Comparison of ENCODE assay signal across 18 mouse cellular contexts in genomic region chr4:139587773-139588172, GRCm38 (mm10). TPM values are rescaled to one million over a fixed set of nuclear protein-coding genes. Genes with fewer than 3 reads are reported as not detected.
DNase-seq lines count a peak whose midpoint lies in the region; ATAC-seq and TF ChIP-seq lines count a peak whose summit lies in the region.
"Had no signal": no experiment of that assay in that cellular context is flagged by ENCODE, and none has a peak within 500 bp of the region (broad histone marks: within the 10 kb centered on the region; RNA-seq: fewer than 3 reads in every experiment).

No protein-coding gene starts in this region.

- ATAC-seq in heart, postnatal 0 days (ENCODE audit: insufficient read depth, low read depth) = 0 out of 2 replicates have a peak, but pooled peaks have one; percentile 22
- ATAC-seq in heart, embryonic 12.5 days (ENCODE audit: insufficient number of reproducible peaks, low FRiP score) = no peak
- ATAC-seq in lung, embryonic 14.5 days (ENCODE audit: insufficient read depth) = no peak
- no peak for ATAC-seq in forebrain, embryonic 16.5 days
- ATAC-seq: forebrain, embryonic 15.5 days; hindbrain, embryonic 16.5 days had no signal

- H3K4me1 ChIP-seq in heart, postnatal 0 days (ENCODE audit: control insufficient read depth, insufficient read depth) = peaks cover 24% of the 10 kb centered on the region
- peaks cover 68% of the 10 kb centered on the region for H3K4me1 ChIP-seq in heart, embryonic 12.5 days (replicated peaks)
- H3K4me1 ChIP-seq in lung, embryonic 14.5 days (ENCODE audit: insufficient read depth) = 0 out of 2 replicates have a peak, but pooled peaks cover 7% of the 10 kb centered on the region
- peaks cover 83% of the 10 kb centered on the region for H3K4me1 ChIP-seq in limb, embryonic 10.5 days
- H3K4me1 ChIP-seq in forebrain, embryonic 16.5 days (replicated peaks; ENCODE audit: control insufficient read depth, insufficient read depth, low read length) = peaks cover 3% of the 10 kb centered on the region; the same call in 1 of the 2 replicates

- 0 out of 2 replicates have a peak, but pooled peaks cover 2% of the 10 kb centered on the region for H3K36me3 ChIP-seq in heart, postnatal 0 days (replicated peaks; ENCODE audit: control insufficient read depth, insufficient read depth, low read length)
- no peaks in the 10 kb centered on the region for H3K36me3 ChIP-seq in heart, embryonic 12.5 days
- no peaks in the 10 kb centered on the region for H3K36me3 ChIP-seq in lung, embryonic 14.5 days (ENCODE audit: insufficient read depth)
- H3K36me3 ChIP-seq in limb, embryonic 10.5 days = no peaks in the 10 kb centered on the region
- H3K36me3 ChIP-seq in forebrain, embryonic 16.5 days (ENCODE audit: control insufficient read depth, insufficient read depth) = no peaks in the 10 kb centered on the region
- H3K36me3 ChIP-seq: forebrain, embryonic 15.5 days; neural tube, embryonic 13.5 days had no signal

- H3K27me3 ChIP-seq in heart, postnatal 0 days (ENCODE audit: control insufficient read depth, insufficient read depth, low read length) = no peaks in the 10 kb centered on the region
- no peaks in the 10 kb centered on the region for H3K27me3 ChIP-seq in heart, embryonic 12.5 days (replicated peaks)
- H3K27me3 ChIP-seq in lung, embryonic 14.5 days (ENCODE audit: insufficient read depth, low read length) = no peaks in the 10 kb centered on the region
- H3K27me3 ChIP-seq in limb, embryonic 10.5 days (ENCODE audit: low read depth, poor library complexity, severe bottlenecking) = no peaks in the 10 kb centered on the region
- H3K27me3 ChIP-seq in forebrain, embryonic 16.5 days (replicated peaks; ENCODE audit: control insufficient read depth, insufficient read depth, low read length) = no peaks in the 10 kb centered on the region
- H3K27me3 ChIP-seq: forebrain, embryonic 15.5 days; neural tube, embryonic 13.5 days had no signal

- H3K4me2 ChIP-seq in heart, postnatal 0 days (ENCODE audit: low read depth, low read length) = no peak overlapping the region
- no peak overlapping the region for H3K4me2 ChIP-seq in heart, embryonic 12.5 days
- no peak overlapping the region for H3K4me2 ChIP-seq in lung, embryonic 14.5 days
- no peak overlapping the region for H3K4me2 ChIP-seq in forebrain, embryonic 16.5 days (ENCODE audit: low read length)
- H3K4me2 ChIP-seq: forebrain, embryonic 15.5 days; neural tube, embryonic 13.5 days had no signal

- 77% methylated on average over 4 of the region's 4 CpGs for WGBS in heart, postnatal 0 days
- 75% methylated on average over 4 of the region's 4 CpGs for WGBS in heart, embryonic 12.5 days
- 75% methylated on average over 4 of the region's 4 CpGs for WGBS in lung, embryonic 14.5 days
- WGBS in limb, embryonic 10.5 days = 87% methylated on average over 4 of the region's 4 CpGs
- WGBS in forebrain, embryonic 16.5 days = 76% methylated on average over 4 of the region's 4 CpGs

- no peak overlapping the region for H3K9ac ChIP-seq in heart, postnatal 0 days (replicated peaks; ENCODE audit: low read depth, low read length)
- H3K9ac ChIP-seq in heart, embryonic 12.5 days = no peak overlapping the region
- H3K9ac ChIP-seq in lung, embryonic 14.5 days = no peak overlapping the region
- H3K9ac ChIP-seq in forebrain, embryonic 16.5 days (replicated peaks; ENCODE audit: low read depth, low read length) = no peak overlapping the region
- H3K9ac ChIP-seq: forebrain, embryonic 15.5 days; neural tube, embryonic 13.5 days had no signal

- H3K27ac ChIP-seq in heart, postnatal 0 days (ENCODE audit: low read depth) = peak overlapping the region; percentile 31
- H3K27ac ChIP-seq in heart, embryonic 12.5 days (ENCODE audit: poor library complexity, severe bottlenecking) = no peak overlapping the region
- peak overlapping the region; percentile 50; the same call in 1 of the 2 replicates for H3K27ac ChIP-seq in lung, embryonic 14.5 days (ENCODE audit: low read depth)
- H3K27ac ChIP-seq in limb, embryonic 10.5 days = peak overlapping the region; percentile 75
- no peak overlapping the region for H3K27ac ChIP-seq in forebrain, embryonic 16.5 days (ENCODE audit: low read length)
- H3K27ac ChIP-seq: forebrain, embryonic 15.5 days; neural tube, embryonic 13.5 days had no signal

- peak; percentile 60 to 81 for DNase-seq in adrenal gland, adult (ENCODE audit: inconsistent age in 2 of 2, low spot score in 1 of 2)
- DNase-seq in adrenal gland, adult 18-20 months (ENCODE audit: low spot score in 2 of 2) = no peak
- no peak for DNase-seq in heart, postnatal 0 days (ENCODE audit: low spot score)
- peak; percentile 30 for DNase-seq in lung, embryonic 14.5 days
- no peak for DNase-seq in lung, postnatal 25 days (ENCODE audit: low spot score)
- DNase-seq in limb, embryonic 10.5 days (ENCODE audit: low spot score) = no peak
- DNase-seq: right cerebral cortex, adult 18-20 months had no signal

- TF ChIP-seq EP300 in heart, postnatal 0 days (IDR thresholded peaks at IDR 0.05; ENCODE audit: low read depth) = no peak

- TF ChIP-seq CTCF in heart, postnatal 0 days (IDR thresholded peaks at IDR 0.05; ENCODE audit: low read depth) = no peak
- no peak for TF ChIP-seq CTCF in lung, embryonic 14.5 days (IDR thresholded peaks at IDR 0.05; ENCODE audit: low read depth)

- H3K9me3 ChIP-seq in heart, postnatal 0 days (replicated peaks; ENCODE audit: control insufficient read depth, low read length) = no peaks in the 10 kb centered on the region
- no peaks in the 10 kb centered on the region for H3K9me3 ChIP-seq in heart, embryonic 12.5 days (replicated peaks)
- no peaks in the 10 kb centered on the region for H3K9me3 ChIP-seq in lung, embryonic 14.5 days (ENCODE audit: low read depth, low read length)
- H3K9me3 ChIP-seq in limb, embryonic 10.5 days (replicated peaks) = no peaks in the 10 kb centered on the region
- no peaks in the 10 kb centered on the region for H3K9me3 ChIP-seq in forebrain, embryonic 16.5 days (ENCODE audit: control insufficient read depth, low read length)
- H3K9me3 ChIP-seq: forebrain, embryonic 15.5 days; neural tube, embryonic 13.5 days had no signal

- no peak overlapping the region for H3K4me3 ChIP-seq in heart, postnatal 0 days (ENCODE audit: low read depth, low read length)
- no peak overlapping the region for H3K4me3 ChIP-seq in heart, embryonic 12.5 days
- H3K4me3 ChIP-seq in lung, embryonic 14.5 days (ENCODE audit: low read depth, low read length) = no peak overlapping the region
- no peak overlapping the region for H3K4me3 ChIP-seq in limb, embryonic 10.5 days
- no peak overlapping the region for H3K4me3 ChIP-seq in forebrain, embryonic 16.5 days (replicated peaks; ENCODE audit: low read length)
- H3K4me3 ChIP-seq: forebrain, embryonic 15.5 days; neural tube, embryonic 13.5 days had no signal

RNA-seq across cellular contexts. Expression of gene Gm21969, which starts 15.2 kb away (rescaled TPM):
- total RNA-seq in adrenal gland, adult 18-20 months (2021) = not detected
- not detected in 2 replicates for total RNA-seq in heart, postnatal 0 days (2014; rRNA removed; ENCODE audit: low replicate concordance)
- not detected in 2 replicates for polyA plus RNA-seq in heart, postnatal 0 days (2015; fragmentation: Nextera tagmentation; extraction: Ambion mirVana)
- not detected in 2 replicates for polyA plus RNA-seq in heart, embryonic 12.5 days (2016; fragmentation: Nextera tagmentation; extraction: Ambion mirVana)
- not detected in 2 replicates for polyA plus RNA-seq in lung, embryonic 14.5 days (2014; fragmentation: Nextera tagmentation; extraction: Ambion mirVana)
- polyA plus RNA-seq in limb, embryonic 10.5 days (2016; fragmentation: Nextera tagmentation; extraction: Ambion mirVana) = not detected in 2 replicates
- not detected in 2 replicates for polyA plus RNA-seq in forebrain, embryonic 16.5 days (2015; fragmentation: Nextera tagmentation; extraction: Ambion mirVana)
- total RNA-seq: granulocyte monocyte progenitor cell, adult 5-6 weeks; left cerebral cortex, postnatal 10 days; megakaryocyte-erythroid progenitor cell, adult 5-6 weeks had no signal
- polyA plus RNA-seq: cortical plate, adult 2 months; forebrain, embryonic 15.5 days; hindbrain, embryonic 16.5 days; large intestine, adult 2 months; neural tube, embryonic 13.5 days; thymus, postnatal 0 days had no signal

RNA-seq across cellular contexts. Expression of gene Aldh4a1, which starts 34.9 kb away (rescaled TPM):
- 100 to 1,000 TPM in 1 of 2 experiments, 10 to 100 TPM in 1; 65.2 to 141 TPM for total RNA-seq in adrenal gland, adult 18-20 months (2021)
- 47.7 and 53.7 TPM in 2 replicates for total RNA-seq in heart, postnatal 0 days (2014; rRNA removed; ENCODE audit: low replicate concordance)
- polyA plus RNA-seq in heart, postnatal 0 days (2015; fragmentation: Nextera tagmentation; extraction: Ambion mirVana) = 21.7 and 24.9 TPM in 2 replicates
- 22.7 and 23.2 TPM in 2 replicates for polyA plus RNA-seq in heart, embryonic 12.5 days (2016; fragmentation: Nextera tagmentation; extraction: Ambion mirVana)
- polyA plus RNA-seq in lung, embryonic 14.5 days (2014; fragmentation: Nextera tagmentation; extraction: Ambion mirVana) = 11.7 and 13.8 TPM in 2 replicates
- 25.5 and 26.0 TPM in 2 replicates for polyA plus RNA-seq in limb, embryonic 10.5 days (2016; fragmentation: Nextera tagmentation; extraction: Ambion mirVana)
- 30.2 and 31.1 TPM in 2 replicates for polyA plus RNA-seq in forebrain, embryonic 16.5 days (2015; fragmentation: Nextera tagmentation; extraction: Ambion mirVana)

RNA-seq across cellular contexts. Expression of gene Iffo2, which starts 57.4 kb away (rescaled TPM):
- 10 to 100 TPM; 13.0 to 13.5 TPM for total RNA-seq in adrenal gland, adult 18-20 months (2021)
- 6.4 and 7.7 TPM in 2 replicates for total RNA-seq in heart, postnatal 0 days (2014; rRNA removed; ENCODE audit: low replicate concordance)
- 2.4 and 2.9 TPM in 2 replicates for polyA plus RNA-seq in heart, postnatal 0 days (2015; fragmentation: Nextera tagmentation; extraction: Ambion mirVana)
- polyA plus RNA-seq in heart, embryonic 12.5 days (2016; fragmentation: Nextera tagmentation; extraction: Ambion mirVana) = 4.8 and 4.9 TPM in 2 replicates
- 7.7 TPM in 2 replicates for polyA plus RNA-seq in lung, embryonic 14.5 days (2014; fragmentation: Nextera tagmentation; extraction: Ambion mirVana)
- polyA plus RNA-seq in limb, embryonic 10.5 days (2016; fragmentation: Nextera tagmentation; extraction: Ambion mirVana) = 2.8 and 4.1 TPM in 2 replicates
- polyA plus RNA-seq in forebrain, embryonic 16.5 days (2015; fragmentation: Nextera tagmentation; extraction: Ambion mirVana) = 4.6 and 4.8 TPM in 2 replicates

Comparison
In these comparisons a context has a peak if more than half of its experiments do, and no peak if none do; other contexts are left out.
1. DNase-seq: peak in adrenal gland, adult (2 of 2) and lung, embryonic 14.5 days (single experiment); none in adrenal gland, adult 18-20 months (0 of 2), heart, postnatal 0 days (single experiment), lung, postnatal 25 days (single experiment) and limb, embryonic 10.5 days (single experiment).
2. H3K27ac ChIP-seq: peak in heart, postnatal 0 days (single experiment), lung, embryonic 14.5 days (single experiment) and limb, embryonic 10.5 days (single experiment); none in heart, embryonic 12.5 days (single experiment) and forebrain, embryonic 16.5 days (single experiment).